Mouse (Mus musculus) lung, adult 18-20 months (tissue): ENCODE results near the gene Gm17334.

Experiments
- DNase-seq, 2 experiments: peaks; one replicate each; pipeline ENCODE4 v3.0.0; 2022; ENCODE audit warnings: mixed read lengths in 2 of 2

Gm17334 gene

DNA sequence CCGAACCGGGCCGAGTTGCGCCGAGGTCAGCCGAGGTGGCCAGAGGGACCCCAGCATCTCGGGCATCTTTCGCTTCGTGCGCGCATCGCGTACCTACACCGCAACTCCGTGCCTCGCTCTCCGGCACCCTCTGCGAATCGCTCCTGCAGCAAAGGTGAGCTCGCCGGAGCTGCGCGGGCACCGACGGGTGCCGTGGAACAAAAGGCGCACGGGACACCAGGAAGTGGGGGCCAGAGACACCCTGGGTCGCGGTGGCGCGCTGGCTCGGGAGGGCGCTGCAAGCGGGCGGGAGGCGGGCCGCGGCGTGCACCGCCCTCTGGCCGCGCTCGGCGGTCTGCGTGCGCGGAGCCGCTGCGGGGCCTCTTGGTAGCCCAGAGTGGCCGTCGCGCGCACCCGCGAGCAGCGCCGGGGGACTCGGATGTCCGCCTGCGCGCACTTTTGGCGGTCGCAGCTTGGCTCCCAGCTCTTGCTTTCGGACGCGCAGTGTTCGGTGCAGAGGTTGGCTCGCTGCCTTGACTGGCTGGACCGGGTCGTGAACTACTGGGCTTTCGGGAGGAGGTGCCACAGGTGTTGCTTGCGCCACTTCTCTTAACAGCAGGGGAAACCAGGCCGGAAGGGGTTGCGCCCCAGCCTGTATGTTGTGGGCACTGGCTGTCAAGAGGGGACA lies 2.7 kb downstream of the Gm17334 start:
- DNase-seq: peak; percentile 81 to 85

- DNase-seq: peak; percentile 98
Measured at GRCm38 (mm10) chr11:53769760-53770124, 3.2 kb downstream of the Gm17334 start, which contains the start of gene Irf1. Irf1 (plus strand) TSS chr11:53770014.

- no peak for DNase-seq
Measured at GRCm38 (mm10) chr11:53769185-53769576, 3.8 kb downstream of the Gm17334 start.

- DNase-seq: no peak
Measured at GRCm38 (mm10) chr11:53768422-53769184, 4.4 kb downstream of the Gm17334 start.

DNA sequence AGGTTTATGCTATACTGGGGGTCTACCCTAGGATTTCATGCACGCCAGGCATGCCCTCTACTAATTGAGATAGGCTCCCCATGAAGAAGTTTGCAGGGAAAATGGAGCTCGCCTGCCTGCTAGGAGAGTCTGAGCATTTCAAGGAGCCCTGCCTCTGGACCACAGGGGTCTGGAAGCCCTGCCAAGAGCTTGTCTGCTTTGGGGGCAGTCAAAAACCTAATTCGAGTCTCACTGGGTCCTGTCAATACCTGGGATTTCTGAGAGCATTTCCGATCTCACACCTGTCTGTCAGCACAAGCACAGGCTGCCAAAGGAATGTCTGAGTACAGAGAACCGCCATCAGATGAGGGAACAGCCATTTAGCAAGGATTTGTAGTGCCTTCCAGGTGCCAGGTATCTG lies 8.4 kb downstream of the Gm17334 start:
- DNase-seq: no peak

DNA sequence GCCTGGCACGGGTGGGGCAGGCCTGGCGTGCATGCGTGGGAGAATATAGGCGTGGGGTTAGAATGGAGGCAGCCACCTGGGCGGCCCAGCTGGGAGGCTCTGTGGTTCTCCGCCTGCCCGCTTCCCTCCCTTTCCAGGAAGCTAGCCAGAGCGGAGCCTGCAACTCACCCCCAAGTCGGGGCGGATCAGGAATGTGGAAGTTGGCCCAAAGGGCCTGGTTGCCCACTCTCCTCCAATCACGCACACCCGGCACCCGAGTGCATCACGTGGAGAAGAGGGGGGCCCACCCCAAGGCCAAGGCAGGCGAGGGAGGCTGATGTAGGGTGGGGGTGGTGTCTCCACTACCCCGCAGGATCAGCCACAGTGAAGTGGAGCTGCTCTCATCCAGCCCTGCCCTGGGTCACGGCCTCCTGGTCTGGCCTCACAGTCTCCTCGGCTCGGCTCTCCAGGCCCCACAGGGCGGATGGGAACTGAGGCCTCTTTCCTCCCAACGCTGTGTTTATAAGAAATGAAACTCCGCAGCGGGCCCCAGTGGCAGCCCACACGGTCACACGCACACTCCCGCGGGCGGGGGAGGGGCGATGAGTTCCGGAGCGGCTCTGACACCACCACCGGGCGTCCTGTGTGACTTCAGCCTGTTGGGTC lies 9.4 kb downstream of the Gm17334 start:
- peak; percentile 94 to 95 for DNase-seq

DNA sequence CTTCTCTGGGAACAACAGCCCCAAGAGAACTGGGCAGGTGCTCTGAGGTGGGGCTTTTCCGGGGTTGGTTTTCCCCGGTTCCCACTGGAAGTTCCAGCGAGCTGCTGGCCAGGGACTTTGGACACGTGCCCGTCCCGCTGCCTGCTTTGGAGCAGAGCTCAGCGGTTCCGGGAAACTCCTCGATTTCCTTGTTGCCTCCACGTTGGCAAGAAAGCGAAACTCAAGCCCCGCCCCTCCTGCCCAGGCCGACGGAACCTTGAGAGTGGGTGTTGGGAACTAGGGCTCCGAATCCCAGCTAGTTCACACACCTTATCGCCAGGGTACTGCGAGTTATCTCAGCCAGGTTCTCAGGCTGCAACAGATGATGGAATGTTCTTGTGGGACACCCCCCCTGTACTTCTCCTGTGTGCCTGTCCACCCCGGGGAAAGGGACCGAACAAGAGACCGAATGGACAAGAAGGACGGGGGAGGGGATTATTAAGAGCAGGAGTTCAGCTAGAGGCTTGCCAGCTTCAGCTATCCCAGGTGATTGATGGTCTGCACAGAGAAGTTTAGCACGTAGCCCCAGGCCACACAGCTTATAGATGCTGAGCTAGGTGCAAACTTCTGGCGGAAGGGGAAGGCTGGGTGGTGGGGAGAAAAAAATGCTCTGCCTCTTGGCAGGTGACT lies 10.0 kb downstream of the Gm17334 start:
- DNase-seq: peak; percentile 95 to 98

GRCm38 (mm10) chr11:53762426-53762825 lies 10.6 kb downstream of the Gm17334 start:
- DNase-seq: no peak

GRCm38 (mm10) chr11:53761822-53762221 lies 11.2 kb downstream of the Gm17334 start:
- DNase-seq: peak; percentile 89 to 92

DNA sequence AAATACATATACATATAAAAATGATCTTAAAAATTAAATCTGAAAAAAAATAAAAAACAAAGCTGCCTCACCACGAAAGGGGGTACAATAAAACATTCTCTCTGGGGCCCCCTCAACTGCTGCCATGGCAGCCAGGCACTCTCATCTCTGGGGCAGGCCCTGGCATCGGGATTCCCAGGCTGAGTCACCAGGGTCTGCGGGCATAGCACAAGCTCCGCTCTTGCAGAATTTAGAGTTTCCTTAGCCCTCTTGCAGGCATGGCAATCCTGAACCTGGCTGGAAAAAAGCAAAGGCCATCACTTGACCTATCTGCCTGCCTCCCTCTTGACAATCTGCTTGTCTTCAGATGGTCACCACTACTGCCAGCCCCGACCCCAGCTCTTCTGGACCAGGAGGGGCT lies 11.7 kb downstream of the Gm17334 start:
- DNase-seq: no peak

DNA sequence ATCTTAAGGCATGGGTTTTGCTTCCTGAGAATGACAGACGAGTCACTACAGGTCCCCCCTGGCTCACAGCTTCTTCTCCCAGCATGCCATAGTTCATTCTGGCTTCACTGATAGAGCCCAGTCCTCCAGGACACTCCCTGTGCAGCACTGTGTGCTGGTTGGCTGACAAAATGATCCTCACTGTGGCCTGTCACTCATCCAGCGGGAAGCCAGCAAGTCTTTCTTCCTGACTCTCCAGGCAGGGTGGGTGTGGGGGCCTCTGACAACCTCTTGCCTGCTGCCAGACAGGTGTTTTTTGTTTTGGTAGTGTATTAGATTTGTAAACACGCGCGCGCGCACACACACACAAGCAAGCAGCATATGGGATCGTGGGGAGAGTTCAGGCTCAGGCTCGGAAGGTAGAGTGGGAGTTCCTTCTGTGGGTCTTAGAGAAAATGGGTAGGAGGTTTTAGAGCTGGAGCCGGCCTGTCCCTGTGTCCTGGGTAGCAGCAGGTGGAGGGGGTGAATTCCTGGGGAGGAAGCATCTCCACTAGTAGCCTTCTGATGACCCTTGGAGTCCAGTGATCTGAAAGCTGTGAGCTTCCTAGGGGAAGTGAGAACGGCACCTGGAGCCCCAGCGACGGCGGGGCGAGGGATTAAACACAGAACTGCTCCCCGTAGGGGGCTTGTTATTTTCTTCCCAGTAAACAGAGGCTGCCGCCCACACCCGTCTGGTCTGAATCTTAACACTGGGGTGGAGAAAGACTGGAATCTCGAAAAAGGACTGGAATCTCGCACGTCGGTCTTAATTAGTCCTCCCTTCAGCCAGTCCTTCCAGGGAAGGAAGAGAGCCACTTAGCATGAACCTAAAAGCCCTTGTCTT lies 13.2 kb downstream of the Gm17334 start:
- DNase-seq: no peak

DNA sequence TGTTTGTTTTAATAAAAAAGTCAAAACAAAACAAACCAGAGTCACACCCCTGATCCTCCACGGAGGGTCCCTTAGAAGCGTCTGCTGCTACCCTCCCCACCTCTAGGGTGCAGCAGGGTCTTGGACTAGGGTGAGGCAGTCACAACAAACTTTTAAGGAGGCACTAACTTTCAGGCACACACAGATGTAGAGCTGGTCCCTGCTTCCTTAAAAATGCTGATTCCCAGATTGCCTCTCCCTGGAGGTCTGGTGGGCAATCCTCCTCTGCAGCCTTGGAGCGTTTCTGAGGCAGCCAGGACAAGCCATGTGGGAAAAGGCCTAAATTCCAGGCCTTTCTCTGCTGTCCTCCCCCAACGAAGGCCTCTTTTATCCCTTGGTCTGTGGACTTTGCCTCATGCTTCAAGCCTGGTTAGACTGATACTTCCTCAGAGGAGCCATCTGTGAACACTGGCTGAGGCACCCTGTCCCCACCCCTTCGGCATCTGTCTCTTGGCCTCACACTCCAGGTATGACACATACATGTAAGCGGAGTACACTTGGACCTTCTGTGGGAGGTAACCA lies 14.1 kb downstream of the Gm17334 start:
- no peak for DNase-seq

DNA sequence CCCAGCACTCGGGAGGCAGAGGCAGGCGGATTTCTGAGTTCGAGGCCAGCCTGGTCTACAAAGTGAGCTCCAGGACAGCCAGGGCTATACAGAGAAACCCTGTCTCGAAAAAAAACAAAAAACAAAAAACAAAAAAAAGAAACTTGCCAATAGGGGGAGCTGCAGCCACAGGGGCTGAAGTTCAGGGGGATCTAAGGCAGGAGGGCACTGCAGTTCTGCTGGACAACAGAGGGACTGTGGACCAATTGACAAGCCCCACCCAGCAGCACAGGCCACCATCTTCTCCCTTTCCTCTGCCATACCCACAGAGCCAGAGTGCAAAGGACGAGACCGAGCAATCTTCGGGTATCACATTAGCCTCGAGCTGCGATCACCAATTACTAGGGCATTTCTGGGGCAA lies 15.0 kb downstream of the Gm17334 start:
- peak; percentile 6 to 45 for DNase-seq

DNA sequence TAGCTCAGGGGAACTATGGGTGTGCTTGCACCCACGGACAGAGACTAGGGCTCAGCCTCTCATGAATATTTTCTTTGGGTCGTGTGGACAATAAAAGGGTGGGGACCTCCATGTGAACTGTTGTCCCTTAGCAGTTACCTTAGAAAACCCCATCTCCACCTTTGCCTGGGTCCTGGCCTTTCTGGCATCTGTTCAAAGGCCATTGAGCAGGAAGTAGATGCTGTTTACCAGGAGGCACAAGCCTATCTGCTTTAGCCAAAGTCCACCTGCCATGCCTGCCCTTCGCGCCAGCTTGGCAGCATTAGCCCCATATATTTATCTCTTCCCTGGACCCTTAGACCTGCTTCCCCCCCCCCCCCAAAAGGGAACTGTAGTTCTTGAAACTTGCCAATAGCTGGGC lies 15.4 kb downstream of the Gm17334 start:
- DNase-seq: no peak

DNA sequence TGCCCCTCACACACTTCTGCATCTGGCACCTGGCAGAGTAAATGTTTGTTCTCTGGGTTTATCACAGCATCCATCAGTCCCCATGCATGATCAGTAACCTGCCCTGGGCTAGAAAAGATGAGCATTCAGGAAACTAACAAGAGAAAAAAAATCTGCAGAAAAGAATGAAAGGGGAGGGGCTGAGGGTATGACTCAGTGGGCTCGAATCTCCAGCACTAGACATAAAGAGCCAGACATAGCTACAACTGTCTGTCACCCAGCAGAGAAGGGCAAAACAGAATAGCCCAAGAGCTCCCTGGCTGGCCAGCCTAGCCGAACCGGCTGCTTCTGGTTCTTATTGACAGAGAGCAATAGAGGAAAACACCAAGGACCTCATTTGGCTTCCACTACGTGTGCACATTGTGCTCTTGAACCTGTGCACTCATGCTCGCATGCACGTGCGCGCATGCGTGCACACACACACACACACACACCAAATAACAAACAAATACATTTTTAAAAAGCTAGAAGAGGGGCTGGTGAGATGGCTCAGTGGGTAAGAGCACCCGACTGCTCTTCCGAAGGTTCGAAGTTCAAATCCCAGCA lies 17.9 kb downstream of the Gm17334 start:
- no peak for DNase-seq

DNA sequence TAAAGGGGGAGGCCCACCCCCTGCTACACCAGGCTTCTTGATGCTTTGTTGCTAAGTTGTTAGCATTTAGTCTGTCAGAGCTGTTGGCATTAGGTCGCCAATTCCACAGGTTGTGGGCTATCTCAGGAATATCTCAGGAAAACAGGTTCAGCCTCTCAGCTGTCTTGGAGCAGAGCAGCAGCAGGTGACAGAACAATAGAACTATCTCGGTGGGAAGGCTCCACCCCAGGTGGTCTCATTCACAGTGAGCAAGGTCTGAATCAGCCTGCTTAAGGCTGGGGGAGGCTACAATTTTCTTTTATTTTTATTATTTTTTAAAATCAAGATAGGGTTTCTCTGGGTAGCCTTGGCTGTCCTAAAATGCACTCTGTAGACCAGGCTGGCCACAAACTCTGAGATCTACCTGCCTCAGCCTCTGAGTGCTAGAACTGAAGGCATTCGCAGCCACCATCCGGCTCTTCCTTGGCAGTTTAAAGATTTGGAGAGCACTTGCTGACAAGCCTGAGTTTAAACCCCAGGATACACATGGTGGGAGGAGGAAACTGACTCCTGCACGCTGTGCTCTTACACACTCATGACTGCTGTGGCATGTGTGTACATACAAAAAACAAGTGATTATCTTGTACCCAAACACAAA lies 23.2 kb downstream of the Gm17334 start:
- DNase-seq: no peak

GRCm38 (mm10) chr11:53749306-53749705 lies 23.7 kb downstream of the Gm17334 start:
- DNase-seq: no peak

- DNase-seq: no peak
Measured at GRCm38 (mm10) chr11:53748614-53749013, 24.4 kb downstream of the Gm17334 start.

DNA sequence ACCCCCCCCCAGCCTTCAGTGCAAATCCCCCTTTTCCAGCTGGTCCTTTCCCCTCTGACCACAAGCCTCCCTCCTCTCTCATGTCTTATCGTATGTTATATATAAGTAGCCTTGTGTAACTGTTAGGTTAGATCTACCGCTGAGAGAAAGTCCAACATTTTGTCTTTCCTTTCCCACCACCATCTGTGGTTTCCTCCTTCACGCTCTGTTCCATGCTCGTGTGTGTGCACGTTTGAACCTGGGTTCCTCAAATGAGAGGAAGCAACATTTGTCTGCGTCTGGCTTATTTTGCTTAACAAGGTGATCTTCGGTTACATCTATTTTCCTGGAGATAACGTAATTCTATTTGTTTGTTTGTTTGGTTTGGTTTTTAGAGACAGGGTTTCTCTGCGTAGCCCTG lies 25.0 kb downstream of the Gm17334 start:
- no peak for DNase-seq

- no peak for DNase-seq
Measured at GRCm38 (mm10) chr11:53745260-53745659, 27.7 kb downstream of the Gm17334 start.

DNA sequence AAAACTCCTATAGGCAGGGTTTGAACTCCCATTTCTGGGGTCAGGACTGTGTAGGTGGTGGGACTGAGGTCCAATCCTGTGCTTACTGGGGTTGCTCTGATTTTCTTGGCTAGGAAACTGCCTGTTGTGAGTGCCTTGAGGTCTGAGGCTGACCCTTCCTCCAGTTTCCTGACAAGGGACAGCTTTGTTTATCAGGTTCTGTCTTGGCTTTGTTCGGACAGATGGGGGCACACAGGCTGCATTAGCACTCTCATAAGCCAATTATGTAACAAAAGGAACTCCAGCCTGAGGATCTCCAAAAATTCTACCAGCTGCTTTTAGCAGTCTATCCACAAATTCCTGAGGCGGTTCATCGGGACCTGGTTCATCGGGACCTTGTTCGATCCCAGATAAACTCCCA lies 30.6 kb downstream of the Gm17334 start:
- DNase-seq: no peak
